In the genomic region with DNA sequence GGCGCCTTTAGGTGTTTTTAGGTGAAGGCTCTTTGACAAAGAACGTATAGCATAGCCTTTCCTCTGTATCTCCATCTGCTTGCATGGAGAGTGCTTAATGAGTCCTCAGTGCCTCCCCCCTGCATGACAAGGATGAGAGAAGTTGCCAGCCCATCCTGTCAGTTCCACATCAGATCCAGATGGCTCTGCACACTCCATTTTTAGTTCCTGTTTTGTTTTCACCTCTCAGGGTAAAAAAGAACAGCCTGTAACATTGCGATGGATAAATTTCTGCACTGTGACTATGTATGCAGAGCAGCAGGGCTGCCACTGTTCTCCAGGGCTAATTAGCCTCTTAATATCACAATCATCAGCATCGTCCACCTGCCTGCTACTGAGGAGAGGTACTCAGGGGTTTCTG, we compare ENCODE assay signal across 11 mouse cellular contexts.
DNase-seq lines count a peak whose midpoint lies in the region; TF ChIP-seq lines count a peak whose summit lies in the region.
"Had no signal": no experiment of that assay in that cellular context is flagged by ENCODE, and none has a peak within 500 bp of the region (broad histone marks: within the 10 kb centered on the region; RNA-seq: fewer than 3 reads in every experiment).

No protein-coding gene starts in this region.

- 45% methylated on average over 4 of the region's 4 CpGs for WGBS in olfactory bulb, adult 2 months

- no peak overlapping the region for H3K4me3 ChIP-seq in cortical plate, adult 2 months (ENCODE audit: insufficient read depth, low read length)
- no peak overlapping the region for H3K4me3 ChIP-seq in olfactory bulb, adult 2 months (ENCODE audit: insufficient read depth, low read depth, low read length)

- DNase-seq in cerebellum, adult 18-20 months: peak; percentile 27 to 35
- peak; percentile 66 for DNase-seq in layer of hippocampus, adult 9-10 months (ENCODE audit: low spot score)
- no peak for DNase-seq in thymus, postnatal 0 days (ENCODE audit: low spot score)
- no peak for DNase-seq in urinary bladder, postnatal 10 days (ENCODE audit: low spot score)
- DNase-seq in c-Kit-positive CD71-positive TER-119-positive erythroid progenitor cells, embryonic 14.5 days (ENCODE audit: low spot score): no peak
- DNase-seq in lung, adult 18-20 months: no peak
- DNase-seq: adrenal gland, postnatal 36 days had no signal

- H3K4me1 ChIP-seq in cortical plate, adult 2 months (ENCODE audit: control insufficient read depth, insufficient read depth, low read length): peaks cover 14% of the 10 kb centered on the region
- peaks cover 4% of the 10 kb centered on the region for H3K4me1 ChIP-seq in olfactory bulb, adult 2 months (ENCODE audit: control insufficient read depth, insufficient read depth, low read length)

- no peak for TF ChIP-seq CTCF in cortical plate, adult 2 months (IDR thresholded peaks at IDR 0.05; ENCODE audit: extremely low read depth, insufficient read depth, low read length)
- no peak for TF ChIP-seq CTCF in olfactory bulb, adult 2 months (IDR thresholded peaks at IDR 0.05; ENCODE audit: insufficient read depth, low read depth, low read length)

- H3K27ac ChIP-seq in cortical plate, adult 2 months (ENCODE audit: insufficient read depth, low read length): peak overlapping the region; percentile 64; the same call in 1 of the 2 replicates
- H3K27ac ChIP-seq in olfactory bulb, adult 2 months (ENCODE audit: insufficient read depth, low read depth, low read length): peak overlapping the region; percentile 95
- H3K27ac ChIP-seq: hindbrain, embryonic 14.5 days; kidney, postnatal 0 days had no signal

- no peak for TF ChIP-seq POLR2A in cortical plate, adult 2 months (IDR thresholded peaks at IDR 0.05; ENCODE audit: extremely low read depth, insufficient read depth, low read length)
- TF ChIP-seq POLR2A in olfactory bulb, adult 2 months (IDR thresholded peaks at IDR 0.05; ENCODE audit: insufficient read depth, low read depth, low read length): no peak

Comparison
In these comparisons a context has a peak if more than half of its experiments do, and no peak if none do; other contexts are left out.
1. DNase-seq: peak in cerebellum, adult 18-20 months (2 of 2) and layer of hippocampus, adult 9-10 months (single experiment); none in thymus, postnatal 0 days (single experiment), urinary bladder, postnatal 10 days (single experiment), c-Kit-positive CD71-positive TER-119-positive erythroid progenitor cells, embryonic 14.5 days (single experiment) and lung, adult 18-20 months (0 of 2).